In genomic region chr2:66041203-66041916, GRCm38 (mm10) we compare ENCODE assay signal across 9 mouse cellular contexts.
A peak's percentile ranks its signal among the peaks of the same experiment; 100 is the strongest.
DNase-seq lines count a peak whose midpoint lies in the region; ATAC-seq and TF ChIP-seq lines count a peak whose summit lies in the region.
"Had no signal": no experiment of that assay in that cellular context is flagged by ENCODE, and none has a peak within 500 bp of the region (broad histone marks: within the 10 kb centered on the region; RNA-seq: fewer than 3 reads in every experiment).

No protein-coding gene starts in this region.

- ATAC-seq in cerebellum, adult (ENCODE audit: insufficient number of reproducible peaks, low FRiP score, low TSS enrichment): peak; percentile 60
- ATAC-seq in forebrain, postnatal 0 days: no peak; the same call in none of the 2 replicates
- peak; percentile 56 for ATAC-seq in midbrain, embryonic 13.5 days
- no peak for ATAC-seq in lung, postnatal 0 days

- H3K4me2 ChIP-seq in forebrain, postnatal 0 days (ENCODE audit: low read depth): peak overlapping the region; percentile 45
- peak overlapping the region; percentile 22; the same call in 1 of the 2 replicates for H3K4me2 ChIP-seq in midbrain, embryonic 13.5 days (replicated peaks)
- no peak overlapping the region for H3K4me2 ChIP-seq in lung, postnatal 0 days (replicated peaks; ENCODE audit: low read depth, low read length)
- H3K4me2 ChIP-seq: limb, embryonic 12.5 days had no signal

- H3K36me3 ChIP-seq in forebrain, postnatal 0 days (ENCODE audit: insufficient read depth): no peaks in the 10 kb centered on the region
- H3K36me3 ChIP-seq in midbrain, embryonic 13.5 days: no peaks in the 10 kb centered on the region
- no peaks in the 10 kb centered on the region for H3K36me3 ChIP-seq in lung, postnatal 0 days (ENCODE audit: insufficient read depth, low read length)
- H3K36me3 ChIP-seq: limb, embryonic 12.5 days had no signal

- no peak for TF ChIP-seq EP300 in lung, postnatal 0 days (IDR thresholded peaks at IDR 0.05)

- H3K27ac ChIP-seq in forebrain, postnatal 0 days (ENCODE audit: low read depth, low read length): peak overlapping the region; percentile 76
- H3K27ac ChIP-seq in midbrain, embryonic 13.5 days: peak overlapping the region; percentile 80
- H3K27ac ChIP-seq in lung, postnatal 0 days (ENCODE audit: low read length): no peak overlapping the region

- DNase-seq in cerebellum, postnatal 36 days: no peak
- DNase-seq in ZHBTc4 (ENCODE audit: low read depth, low spot score): peak; percentile 26
- DNase-seq in forebrain, postnatal 0 days: peak; percentile 73
- no peak for DNase-seq in adrenal gland, adult 18-20 months (ENCODE audit: low spot score in 2 of 2)
- no peak for DNase-seq in thymus, postnatal 36 days
- DNase-seq in lung, postnatal 0 days (ENCODE audit: low spot score): no peak

- peaks cover 12% of the 10 kb centered on the region; the same call in 1 of the 2 replicates for H3K4me1 ChIP-seq in forebrain, postnatal 0 days (ENCODE audit: insufficient read depth)
- peaks cover 28% of the 10 kb centered on the region for H3K4me1 ChIP-seq in midbrain, embryonic 13.5 days (replicated peaks)
- no peaks in the 10 kb centered on the region for H3K4me1 ChIP-seq in lung, postnatal 0 days (ENCODE audit: insufficient read depth, low read depth, low read length)

- H3K4me3 ChIP-seq in forebrain, postnatal 0 days (ENCODE audit: low read depth, low read length): peak overlapping the region; percentile 31
- H3K4me3 ChIP-seq in midbrain, embryonic 13.5 days (replicated peaks): no peak overlapping the region
- no peak overlapping the region for H3K4me3 ChIP-seq in lung, postnatal 0 days (ENCODE audit: low read depth, low read length)
- H3K4me3 ChIP-seq: limb, embryonic 12.5 days had no signal

- H3K9me3 ChIP-seq in forebrain, postnatal 0 days (ENCODE audit: low read length): no peaks in the 10 kb centered on the region
- H3K9me3 ChIP-seq in midbrain, embryonic 13.5 days: no peaks in the 10 kb centered on the region
- no peaks in the 10 kb centered on the region for H3K9me3 ChIP-seq in lung, postnatal 0 days (ENCODE audit: low read length)
- H3K9me3 ChIP-seq: limb, embryonic 12.5 days had no signal

- TF ChIP-seq CTCF in forebrain, postnatal 0 days (IDR thresholded peaks at IDR 0.05; ENCODE audit: low read depth): no peak
- TF ChIP-seq CTCF in lung, postnatal 0 days (IDR thresholded peaks at IDR 0.05): no peak

- no peaks in the 10 kb centered on the region for H3K27me3 ChIP-seq in forebrain, postnatal 0 days (ENCODE audit: insufficient read depth, low read length)
- no peaks in the 10 kb centered on the region for H3K27me3 ChIP-seq in midbrain, embryonic 13.5 days
- no peaks in the 10 kb centered on the region for H3K27me3 ChIP-seq in lung, postnatal 0 days (replicated peaks; ENCODE audit: insufficient read depth, low read length)
- H3K27me3 ChIP-seq: limb, embryonic 12.5 days had no signal

- 23% methylated on average over 21 of the region's 21 CpGs for WGBS in forebrain, postnatal 0 days
- WGBS in midbrain, embryonic 13.5 days: 58% methylated on average over 21 of the region's 21 CpGs
- WGBS in lung, postnatal 0 days: 94% methylated on average over 21 of the region's 21 CpGs

- H3K9ac ChIP-seq in forebrain, postnatal 0 days: peak overlapping the region; percentile 41; the same call in 1 of the 2 replicates
- no peak overlapping the region for H3K9ac ChIP-seq in midbrain, embryonic 13.5 days (replicated peaks)
- no peak overlapping the region for H3K9ac ChIP-seq in lung, postnatal 0 days (replicated peaks; ENCODE audit: low read depth)
- H3K9ac ChIP-seq: limb, embryonic 12.5 days had no signal

Comparison
In these comparisons a context has a peak if more than half of its experiments do, and no peak if none do; other contexts are left out.
1. ATAC-seq: peak in cerebellum, adult (single experiment) and midbrain, embryonic 13.5 days (single experiment); none in forebrain, postnatal 0 days (single experiment) and lung, postnatal 0 days (single experiment).
2. DNase-seq: peak in ZHBTc4 (single experiment) and forebrain, postnatal 0 days (single experiment); none in cerebellum, postnatal 36 days (0 of 2), adrenal gland, adult 18-20 months (0 of 2), thymus, postnatal 36 days (0 of 2) and lung, postnatal 0 days (single experiment).